Mouse (Mus musculus): ENCODE results near the gene Cryab. TPM values are rescaled to one million over a fixed set of nuclear protein-coding genes. Genes with fewer than 3 reads are reported as not detected.

Gene Cryab
- 548 and 676 TPM in 2 replicates for polyA plus RNA-seq (2012; rRNA removed)

GRCm38 (mm10) chr9:50751323-50751722 lies at the start of gene Cryab:
Gene Cryab (plus strand): TSS chr9:50751325.
- Histone ChIP-seq H3K36me3 (ENCODE audit: control insufficient read depth, insufficient read depth, low read length) (no peaks in the 10 kb centered on the region), H3K27ac (ENCODE audit: insufficient read depth, low read depth, low read length) (peak within 1 kb of the TSS; percentile 92), H3K4me3 (ENCODE audit: insufficient read depth, low read depth, low read length) (peak within 1 kb of the TSS; percentile 39)

DNA sequence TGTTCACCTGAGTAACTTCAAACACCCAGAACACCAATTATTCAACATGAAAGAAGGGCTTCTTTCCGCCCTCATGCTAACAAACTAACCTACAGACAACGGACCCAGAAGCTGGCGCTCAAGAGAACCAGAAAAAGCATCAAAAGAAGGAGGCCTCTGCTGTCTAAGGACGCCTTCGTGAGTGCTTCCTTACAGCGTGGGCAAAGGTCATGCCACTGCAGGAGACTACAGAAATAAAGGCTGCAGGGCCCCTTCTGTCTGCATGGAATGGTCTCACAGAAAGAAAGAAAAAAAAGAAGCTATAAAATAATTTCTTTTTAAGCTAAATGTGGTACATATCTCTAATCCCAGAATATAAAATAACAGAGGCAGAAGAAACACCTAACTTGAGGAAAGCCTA lies 46.2 kb upstream of the Cryab start:
- no peaks in the 10 kb centered on the region for H3K27me3 ChIP-seq (replicated peaks; ENCODE audit: control insufficient read depth, insufficient read depth, low read length)
- no peaks in the 10 kb centered on the region for H3K36me3 ChIP-seq (ENCODE audit: control insufficient read depth, insufficient read depth, low read length)
- 64% methylated on average over 6 of the region's 6 CpGs for WGBS
- no peak overlapping the region for H3K4me3 ChIP-seq (ENCODE audit: insufficient read depth, low read depth, low read length)
- no peaks in the 10 kb centered on the region for H3K4me1 ChIP-seq (ENCODE audit: control insufficient read depth, insufficient read depth, low read length)
- H3K27ac ChIP-seq (ENCODE audit: insufficient read depth, low read depth, low read length) = no peak overlapping the region
- no peak for DNase-seq
- TF ChIP-seq CTCF (conservative IDR thresholded peaks at IDR 0.05; ENCODE audit: insufficient read depth, insufficient read length, low read depth, low read length) (no peak), POLR2A (IDR thresholded peaks at IDR 0.05; ENCODE audit: low read depth, low read length) (no peak)

More at GRCm38 (mm10) chr9:50751323-50751722, at the start of gene Cryab:
- no peak for DNase-seq
- Histone ChIP-seq H3K27me3 (replicated peaks; ENCODE audit: control insufficient read depth, insufficient read depth, low read length) (no peaks in the 10 kb centered on the region), H3K4me1 (ENCODE audit: control insufficient read depth, insufficient read depth, low read length) (peaks cover 19% of the 10 kb centered on the region)
- WGBS = 65% methylated on average over 22 of the region's 22 CpGs
- TF ChIP-seq POLR2A (IDR thresholded peaks at IDR 0.05; ENCODE audit: low read depth, low read length) (no peak), CTCF (conservative IDR thresholded peaks at IDR 0.05; ENCODE audit: insufficient read depth, insufficient read length, low read depth, low read length) (no peak)

GRCm38 (mm10) chr9:50709108-50709507 lies 42.0 kb upstream of the Cryab start:
- H3K4me1 ChIP-seq (ENCODE audit: control insufficient read depth, insufficient read depth, low read length) = no peaks in the 10 kb centered on the region
- TF ChIP-seq CTCF (conservative IDR thresholded peaks at IDR 0.05; ENCODE audit: insufficient read depth, insufficient read length, low read depth, low read length) = peak; percentile 76
- no peak for TF ChIP-seq POLR2A (IDR thresholded peaks at IDR 0.05; ENCODE audit: low read depth, low read length)
- H3K27me3 ChIP-seq (replicated peaks; ENCODE audit: control insufficient read depth, insufficient read depth, low read length) = no peaks in the 10 kb centered on the region
- WGBS = 32% methylated on average over 2 of the region's 2 CpGs
- no peak overlapping the region for H3K4me3 ChIP-seq (ENCODE audit: insufficient read depth, low read depth, low read length)
- no peak overlapping the region for H3K27ac ChIP-seq (ENCODE audit: insufficient read depth, low read depth, low read length)
- DNase-seq = peak; percentile 38
- no peaks in the 10 kb centered on the region for H3K36me3 ChIP-seq (ENCODE audit: control insufficient read depth, insufficient read depth, low read length)

DNA sequence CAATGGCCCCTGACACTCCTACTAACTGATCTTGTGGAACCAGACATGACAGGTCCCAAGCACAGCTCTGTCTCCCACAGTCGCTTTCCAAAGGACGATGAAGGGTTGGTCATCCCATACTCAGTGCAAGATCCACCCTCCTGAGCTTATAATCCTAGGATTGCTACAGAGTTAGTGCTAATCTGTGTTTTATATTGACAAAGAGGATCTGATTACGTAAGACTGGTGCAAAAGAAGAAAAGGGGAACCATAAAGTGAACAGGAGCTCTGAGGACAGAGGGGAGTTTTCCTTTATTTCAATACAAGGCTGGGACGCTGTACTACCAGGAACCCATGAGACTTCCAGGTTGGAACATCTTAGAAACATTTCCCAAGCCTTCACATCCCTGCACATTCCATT lies 39.8 kb upstream of the Cryab start:
- Histone ChIP-seq H3K36me3 (ENCODE audit: control insufficient read depth, insufficient read depth, low read length) (no peaks in the 10 kb centered on the region), H3K4me3 (ENCODE audit: insufficient read depth, low read depth, low read length) (no peak overlapping the region), H3K4me1 (ENCODE audit: control insufficient read depth, insufficient read depth, low read length) (no peaks in the 10 kb centered on the region), H3K27me3 (replicated peaks; ENCODE audit: control insufficient read depth, insufficient read depth, low read length) (no peaks in the 10 kb centered on the region), H3K27ac (ENCODE audit: insufficient read depth, low read depth, low read length) (no peak overlapping the region)
- no peak for DNase-seq
- TF ChIP-seq CTCF (conservative IDR thresholded peaks at IDR 0.05; ENCODE audit: insufficient read depth, insufficient read length, low read depth, low read length) (no peak), POLR2A (IDR thresholded peaks at IDR 0.05; ENCODE audit: low read depth, low read length) (no peak)
- WGBS = 83% methylated on average over 4 of the region's 4 CpGs

GRCm38 (mm10) chr9:50714188-50714587 lies 36.9 kb upstream of the Cryab start:
- no peak for TF ChIP-seq CTCF (conservative IDR thresholded peaks at IDR 0.05; ENCODE audit: insufficient read depth, insufficient read length, low read depth, low read length)
- TF ChIP-seq POLR2A (IDR thresholded peaks at IDR 0.05; ENCODE audit: low read depth, low read length) = no peak
- Histone ChIP-seq H3K4me1 (ENCODE audit: control insufficient read depth, insufficient read depth, low read length) (no peaks in the 10 kb centered on the region), H3K27ac (ENCODE audit: insufficient read depth, low read depth, low read length) (no peak overlapping the region), H3K36me3 (ENCODE audit: control insufficient read depth, insufficient read depth, low read length) (no peaks in the 10 kb centered on the region), H3K27me3 (replicated peaks; ENCODE audit: control insufficient read depth, insufficient read depth, low read length) (no peaks in the 10 kb centered on the region), H3K4me3 (ENCODE audit: insufficient read depth, low read depth, low read length) (no peak overlapping the region)
- 25% methylated on average over 4 of the region's 4 CpGs for WGBS
- DNase-seq = no peak

- no peaks in the 10 kb centered on the region for H3K36me3 ChIP-seq (ENCODE audit: control insufficient read depth, insufficient read depth, low read length)
These were observed 32.2 kb upstream of the Cryab start for GRCm38 (mm10) chr9:50718878-50719277.

DNA sequence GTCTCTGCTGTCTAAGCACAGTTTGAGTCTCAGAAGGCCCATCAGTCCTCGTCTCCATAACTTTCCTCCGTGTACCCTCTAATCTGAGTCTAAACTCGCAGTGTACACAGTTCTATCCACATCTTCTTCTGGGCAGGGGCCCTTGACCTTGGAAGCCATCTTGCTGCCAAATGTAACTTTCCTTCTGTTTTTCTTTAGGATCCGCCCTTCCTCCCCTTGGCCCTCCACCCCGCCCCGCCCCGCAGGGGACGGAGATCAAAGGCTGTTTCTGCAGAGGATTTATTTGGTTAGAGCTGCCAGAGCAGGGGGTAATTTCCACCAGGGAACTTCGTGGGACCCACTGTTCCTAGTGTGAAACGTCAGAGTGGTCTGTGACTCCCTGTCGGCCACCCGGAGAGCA lies 30.1 kb upstream of the Cryab start:
- peaks cover 3% of the 10 kb centered on the region; the same call in 1 of the 2 replicates for H3K4me1 ChIP-seq (ENCODE audit: control insufficient read depth, insufficient read depth, low read length)
- WGBS = 37% methylated on average over 12 of the region's 12 CpGs
- no peak for DNase-seq
- no peaks in the 10 kb centered on the region for H3K27me3 ChIP-seq (replicated peaks; ENCODE audit: control insufficient read depth, insufficient read depth, low read length)
- no peak for TF ChIP-seq CTCF (conservative IDR thresholded peaks at IDR 0.05; ENCODE audit: insufficient read depth, insufficient read length, low read depth, low read length)
- no peak for TF ChIP-seq POLR2A (IDR thresholded peaks at IDR 0.05; ENCODE audit: low read depth, low read length)
- no peaks in the 10 kb centered on the region for H3K36me3 ChIP-seq (ENCODE audit: control insufficient read depth, insufficient read depth, low read length)
- H3K27ac ChIP-seq (ENCODE audit: insufficient read depth, low read depth, low read length) = no peak overlapping the region
- H3K4me3 ChIP-seq (ENCODE audit: insufficient read depth, low read depth, low read length) = no peak overlapping the region

More at GRCm38 (mm10) chr9:50718878-50719277, 32.2 kb upstream of the Cryab start:
- DNase-seq = no peak
- 61% methylated on average over 4 of the region's 4 CpGs for WGBS
- no peak for TF ChIP-seq POLR2A (IDR thresholded peaks at IDR 0.05; ENCODE audit: low read depth, low read length)
- TF ChIP-seq CTCF (conservative IDR thresholded peaks at IDR 0.05; ENCODE audit: insufficient read depth, insufficient read length, low read depth, low read length) = no peak
- no peak overlapping the region for H3K4me3 ChIP-seq (ENCODE audit: insufficient read depth, low read depth, low read length)
- no peaks in the 10 kb centered on the region for H3K27me3 ChIP-seq (replicated peaks; ENCODE audit: control insufficient read depth, insufficient read depth, low read length)
- H3K4me1 ChIP-seq (ENCODE audit: control insufficient read depth, insufficient read depth, low read length) = peaks cover 3% of the 10 kb centered on the region; the same call in 1 of the 2 replicates
- H3K27ac ChIP-seq (ENCODE audit: insufficient read depth, low read depth, low read length) = no peak overlapping the region

Measured in kidney, adult 2 months (tissue).